Mouse (Mus musculus) olfactory bulb, adult 2 months (tissue): ENCODE results near the gene Dhx16.

ENCODE experiments used
- CTCF ChIP-seq: fragments of 200-500 bp; IDR thresholded peaks from 2 replicates; pipeline ENCODE4 v1.5.1; 2012; ENCODE audit warnings: low read depth, mild to moderate bottlenecking, low read length, moderate library complexity; ENCODE audit not compliant: insufficient read depth
- POLR2A ChIP-seq: fragments of 200-500 bp; IDR thresholded peaks from 2 replicates; pipeline ENCODE4 v1.6.1; 2012; ENCODE audit warnings: mild to moderate bottlenecking, low read depth, low read length, moderate library complexity; ENCODE audit not compliant: insufficient read depth

GRCm38 (mm10) chr17:35897644-35898573 lies 18.3 kb downstream of the Dhx16 start:
- TF ChIP-seq POLR2A (no peak), CTCF (no peak)
